ENCODE assay signal across 15 mouse cellular contexts in the genomic region with DNA sequence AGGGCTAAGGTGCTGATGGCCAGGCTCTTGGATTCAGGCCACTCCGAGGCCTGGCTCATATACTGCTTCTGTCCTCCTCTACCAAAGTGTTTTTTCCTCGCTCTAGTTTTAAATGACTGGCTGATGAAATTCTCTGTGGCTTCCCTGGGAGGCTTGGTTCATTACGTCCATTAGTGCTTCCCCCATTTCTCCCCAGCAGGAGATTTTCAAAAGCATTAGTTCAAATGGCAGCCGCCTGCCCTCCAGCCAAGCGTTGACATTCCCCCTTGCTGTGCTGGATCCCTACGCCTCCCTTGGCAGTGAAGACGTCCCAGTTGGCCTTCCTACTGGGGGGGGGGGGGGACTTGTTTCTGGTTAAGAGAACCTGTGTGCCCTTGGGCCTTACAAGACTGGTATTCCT.
A peak's percentile ranks its signal among the peaks of the same experiment; 100 is the strongest.
DNase-seq lines count a peak whose midpoint lies in the region; ATAC-seq and TF ChIP-seq lines count a peak whose summit lies in the region.
"Had no signal": no experiment of that assay in that cellular context is flagged by ENCODE, and none has a peak within 500 bp of the region (broad histone marks: within the 10 kb centered on the region; RNA-seq: fewer than 3 reads in every experiment).

No protein-coding gene starts in this region.

- H3K4me3 ChIP-seq in midbrain, embryonic 13.5 days (replicated peaks): no peak overlapping the region
- no peak overlapping the region for H3K4me3 ChIP-seq in midbrain, embryonic 10.5 days
- no peak overlapping the region for H3K4me3 ChIP-seq in embryonic facial prominence, embryonic 14.5 days (ENCODE audit: low read depth, low read length)
- H3K4me3 ChIP-seq in hindbrain, postnatal 0 days (ENCODE audit: low read length): no peak overlapping the region
- H3K4me3 ChIP-seq in intestine, embryonic 16.5 days (ENCODE audit: low read length): no peak overlapping the region
- H3K4me3 ChIP-seq: intestine, embryonic 15.5 days had no signal

- H3K4me1 ChIP-seq in midbrain, embryonic 13.5 days (replicated peaks): peaks cover 30% of the 10 kb centered on the region
- H3K4me1 ChIP-seq in midbrain, embryonic 10.5 days: peaks cover 25% of the 10 kb centered on the region
- H3K4me1 ChIP-seq in embryonic facial prominence, embryonic 14.5 days (ENCODE audit: control insufficient read depth, insufficient read depth, low read length): peaks cover 3% of the 10 kb centered on the region; the same call in 1 of the 2 replicates
- H3K4me1 ChIP-seq in hindbrain, postnatal 0 days (ENCODE audit: insufficient read depth, low read length): peaks cover 18% of the 10 kb centered on the region
- peaks cover 3% of the 10 kb centered on the region; the same call in 1 of the 2 replicates for H3K4me1 ChIP-seq in intestine, embryonic 16.5 days (ENCODE audit: control insufficient read depth, insufficient read depth, low read length)

- H3K27me3 ChIP-seq in midbrain, embryonic 13.5 days: peaks cover 10% of the 10 kb centered on the region; the same call in 1 of the 2 replicates
- peaks cover 4% of the 10 kb centered on the region; the same call in 1 of the 2 replicates for H3K27me3 ChIP-seq in midbrain, embryonic 10.5 days (ENCODE audit: low read depth, poor library complexity, severe bottlenecking)
- no peaks in the 10 kb centered on the region for H3K27me3 ChIP-seq in embryonic facial prominence, embryonic 14.5 days (replicated peaks; ENCODE audit: control insufficient read depth, insufficient read depth, low read length)
- no peaks in the 10 kb centered on the region for H3K27me3 ChIP-seq in hindbrain, postnatal 0 days (ENCODE audit: insufficient read depth, low read length)
- no peaks in the 10 kb centered on the region for H3K27me3 ChIP-seq in intestine, embryonic 16.5 days (replicated peaks; ENCODE audit: control insufficient read depth, insufficient read depth, low read length)
- H3K27me3 ChIP-seq: intestine, embryonic 15.5 days had no signal

- WGBS in midbrain, embryonic 13.5 days: 30% methylated on average over 7 of the region's 7 CpGs
- WGBS in midbrain, embryonic 10.5 days: 27% methylated on average over 7 of the region's 7 CpGs
- 25% methylated on average over 7 of the region's 7 CpGs for WGBS in embryonic facial prominence, embryonic 14.5 days
- WGBS in hindbrain, postnatal 0 days: 20% methylated on average over 7 of the region's 7 CpGs
- 68% methylated on average over 7 of the region's 7 CpGs for WGBS in intestine, embryonic 16.5 days

- no peak overlapping the region for H3K9ac ChIP-seq in midbrain, embryonic 13.5 days (replicated peaks)
- no peak overlapping the region for H3K9ac ChIP-seq in embryonic facial prominence, embryonic 14.5 days (ENCODE audit: low read depth, low read length)
- H3K9ac ChIP-seq in hindbrain, postnatal 0 days (replicated peaks; ENCODE audit: low read length): no peak overlapping the region
- H3K9ac ChIP-seq in intestine, embryonic 16.5 days (ENCODE audit: low read depth, low read length): no peak overlapping the region
- H3K9ac ChIP-seq: intestine, embryonic 15.5 days; lung, embryonic 14.5 days had no signal

- H3K9me3 ChIP-seq in midbrain, embryonic 13.5 days: no peaks in the 10 kb centered on the region
- H3K9me3 ChIP-seq in midbrain, embryonic 10.5 days (replicated peaks): no peaks in the 10 kb centered on the region
- no peaks in the 10 kb centered on the region for H3K9me3 ChIP-seq in embryonic facial prominence, embryonic 14.5 days (ENCODE audit: control insufficient read depth, low read length)
- no peaks in the 10 kb centered on the region for H3K9me3 ChIP-seq in hindbrain, postnatal 0 days (ENCODE audit: low read length)
- no peaks in the 10 kb centered on the region for H3K9me3 ChIP-seq in intestine, embryonic 16.5 days (ENCODE audit: control insufficient read depth, low read length)
- H3K9me3 ChIP-seq: G1E; intestine, embryonic 15.5 days had no signal

- H3K36me3 ChIP-seq in midbrain, embryonic 13.5 days: no peaks in the 10 kb centered on the region
- H3K36me3 ChIP-seq in midbrain, embryonic 10.5 days: no peaks in the 10 kb centered on the region
- H3K36me3 ChIP-seq in embryonic facial prominence, embryonic 14.5 days (ENCODE audit: control insufficient read depth, insufficient read depth, low read length): no peaks in the 10 kb centered on the region
- H3K36me3 ChIP-seq in hindbrain, postnatal 0 days (ENCODE audit: insufficient read depth, low read length): no peaks in the 10 kb centered on the region
- H3K36me3 ChIP-seq in intestine, embryonic 16.5 days (ENCODE audit: control insufficient read depth, insufficient read depth, low read length): no peaks in the 10 kb centered on the region
- H3K36me3 ChIP-seq: G1E; intestine, embryonic 15.5 days had no signal

- H3K27ac ChIP-seq in midbrain, embryonic 13.5 days: peak overlapping the region; percentile 73
- no peak overlapping the region for H3K27ac ChIP-seq in midbrain, embryonic 10.5 days (replicated peaks)
- no peak overlapping the region for H3K27ac ChIP-seq in embryonic facial prominence, embryonic 14.5 days (replicated peaks; ENCODE audit: low read depth, low read length)
- H3K27ac ChIP-seq in hindbrain, postnatal 0 days: peak overlapping the region; percentile 32; the same call in 1 of the 2 replicates
- no peak overlapping the region for H3K27ac ChIP-seq in intestine, embryonic 16.5 days (ENCODE audit: low read length)
- H3K27ac ChIP-seq: intestine, embryonic 15.5 days had no signal

- H3K4me2 ChIP-seq in midbrain, embryonic 13.5 days (replicated peaks): no peak overlapping the region
- no peak overlapping the region for H3K4me2 ChIP-seq in embryonic facial prominence, embryonic 14.5 days (ENCODE audit: low read depth, low read length)
- H3K4me2 ChIP-seq in hindbrain, postnatal 0 days (ENCODE audit: low read depth, low read length): no peak overlapping the region
- no peak overlapping the region for H3K4me2 ChIP-seq in intestine, embryonic 16.5 days (ENCODE audit: low read depth, low read length)
- H3K4me2 ChIP-seq: intestine, embryonic 15.5 days; lung, embryonic 14.5 days had no signal

- ATAC-seq in midbrain, embryonic 13.5 days: no peak
- 0 out of 2 replicates have a peak, but pooled peaks have one; percentile 1 for ATAC-seq in embryonic facial prominence, embryonic 14.5 days (ENCODE audit: low read depth)
- ATAC-seq in hindbrain, postnatal 0 days: peak; percentile 24; the same call in 1 of the 2 replicates
- ATAC-seq in intestine, embryonic 16.5 days: no peak
- ATAC-seq: intestine, embryonic 15.5 days had no signal

- no peak for TF ChIP-seq CTCF in hindbrain, postnatal 0 days (IDR thresholded peaks at IDR 0.05; ENCODE audit: low read depth)

- no peak for DNase-seq in midbrain, embryonic 10.5 days (ENCODE audit: low spot score)
- peak; percentile 51 for DNase-seq in embryonic facial prominence, embryonic 14.5 days (ENCODE audit: low spot score)
- DNase-seq in hindbrain, postnatal 0 days (ENCODE audit: low spot score): peak; percentile 49
- DNase-seq in retina, postnatal 1 day: peak; percentile 80
- DNase-seq in kidney, adult 9 months: no peak
- DNase-seq: adrenal gland, postnatal 14 days; cerebellum, postnatal 25 days; heart, postnatal 14 days; kidney, postnatal 14 days; lung, embryonic 14.5 days; thymus, adult 2 months had no signal

Comparison
In these comparisons a context has a peak if more than half of its experiments do, and no peak if none do; other contexts are left out.
1. H3K27ac ChIP-seq: peak in midbrain, embryonic 13.5 days (single experiment) and hindbrain, postnatal 0 days (single experiment); none in midbrain, embryonic 10.5 days (single experiment), embryonic facial prominence, embryonic 14.5 days (single experiment) and intestine, embryonic 16.5 days (single experiment).
2. ATAC-seq: peak in embryonic facial prominence, embryonic 14.5 days (single experiment) and hindbrain, postnatal 0 days (single experiment); none in midbrain, embryonic 13.5 days (single experiment) and intestine, embryonic 16.5 days (single experiment).
3. DNase-seq: peak in embryonic facial prominence, embryonic 14.5 days (single experiment), hindbrain, postnatal 0 days (single experiment) and retina, postnatal 1 day (single experiment); none in midbrain, embryonic 10.5 days (single experiment) and kidney, adult 9 months (single experiment).